Mouse (Mus musculus) small intestine, adult 2 months (tissue): ENCODE measurements at regions not wholly inside any gene's neighbourhood (a gene's known extent, or its start where the extent isn't known, plus 50 kb on each side); places are given as distances from the start of the nearest gene placed in this dataset.

Source experiments
- CTCF ChIP-seq: fragments of 200-500 bp; IDR thresholded peaks from 2 replicates; pipeline ENCODE4 v1.5.1; 2012; ENCODE audit warnings: low read depth, mild to moderate bottlenecking, control low read depth, inconsistent platforms, low read length, moderate library complexity, mixed read lengths; ENCODE audit not compliant: insufficient replicate concordance, insufficient read length; ENCODE audit errors: extremely low read depth
- POLR2A ChIP-seq: fragments of 200-500 bp; IDR thresholded peaks from 2 replicates; pipeline ENCODE4 v1.6.1; 2012; ENCODE audit warnings: low read depth, mild to moderate bottlenecking, control low read depth, inconsistent platforms, low read length, moderate library complexity

DNA sequence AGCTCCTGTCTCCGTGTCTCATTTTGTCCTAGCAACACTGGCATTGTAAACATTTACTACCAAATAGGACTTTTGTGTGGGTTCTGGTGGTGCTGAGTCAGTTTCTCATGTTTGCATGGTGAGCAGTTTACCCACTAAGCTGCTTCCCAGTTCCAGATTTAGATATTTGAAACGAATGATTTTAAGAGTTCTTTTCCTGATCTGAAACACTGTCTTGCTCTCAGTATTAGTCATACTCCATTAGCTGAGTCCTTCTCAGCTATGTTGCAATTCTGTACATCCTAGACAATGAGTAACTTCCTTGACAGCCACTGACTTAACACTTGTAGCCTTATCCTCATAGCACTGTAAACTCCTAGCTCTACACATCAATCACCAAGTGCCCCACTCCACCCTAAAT, 1280.1 kb upstream of the Lrrc6 start:
- TF ChIP-seq CTCF (no peak), POLR2A (no peak)
